Mouse (Mus musculus) heart, embryonic 11.5 days (tissue): ENCODE data around the gene Acss2. TPM values are rescaled to one million over a fixed set of nuclear protein-coding genes. Genes with fewer than 3 reads are reported as not detected.

Experiments used
- ATAC-seq: fragments of 200-750 bp; cut with Nextera tagmentation; replicated peaks from 2 replicates; pipeline ENCODE4 v1.8.0; 2017; ENCODE audit warnings: moderate library complexity; ENCODE audit not compliant: insufficient number of reproducible peaks, low FRiP score, low TSS enrichment
- H3K27ac ChIP-seq: fragments of 300-500 bp; sonication (generic); 2 replicates; pipeline ENCODE4 v1.5.1; 2014; ENCODE audit warnings: mild to moderate bottlenecking, low read depth, low read length
- H3K27me3 ChIP-seq: fragments of 300-500 bp; sonication (generic); 2 replicates; pipeline ENCODE4 v1.6.1; 2014; ENCODE audit warnings: mild to moderate bottlenecking, low read length, mixed read lengths; ENCODE audit not compliant: control insufficient read depth, insufficient read depth
- H3K36me3 ChIP-seq: fragments of 300-500 bp; sonication (generic); 2 replicates; pipeline ENCODE4 v1.6.1; 2014; ENCODE audit warnings: mild to moderate bottlenecking, low read length, moderate library complexity, mixed read lengths; ENCODE audit not compliant: control insufficient read depth, insufficient read depth
- H3K4me1 ChIP-seq: fragments of 300-500 bp; sonication (generic); 2 replicates; pipeline ENCODE4 v1.6.1; 2014; ENCODE audit warnings: low read length; ENCODE audit not compliant: control insufficient read depth, insufficient read depth
- H3K4me2 ChIP-seq: fragments of 300-500 bp; sonication (generic); 2 replicates; pipeline ENCODE4 v1.6.1; 2014; ENCODE audit warnings: mild to moderate bottlenecking, moderate library complexity
- H3K4me3 ChIP-seq: fragments of 300-500 bp; sonication (generic); 2 replicates; pipeline ENCODE4 v1.5.1; 2014; ENCODE audit warnings: low read depth, low read length
- H3K9ac ChIP-seq: fragments of 300-500 bp; sonication (generic); 2 replicates; pipeline ENCODE4 v1.6.1; 2014; ENCODE audit warnings: mild to moderate bottlenecking, low read depth, low read length, moderate library complexity
- H3K9me3 ChIP-seq: fragments of 300-500 bp; sonication (generic); replicated peaks from 2 replicates; pipeline ENCODE4 v1.6.1; 2016; ENCODE audit warnings: low read length; ENCODE audit not compliant: control insufficient read depth
- WGBS: fragments of 180-500 bp; shearing (Covaris S2); extraction: QIAGEN DNeasy Blood & Tissue Kit; methylation state at CpG from one replicate; pipeline ENCODE4 v1.1.7; 2014; ENCODE audit not compliant: insufficient replicate concordance; 5-methylcytosine and 5-hydroxymethylcytosine counted together
- microRNA counts: library from miRNA; unstranded; fragments of <30 nt; microRNA quantifications from one replicate; lab custom pipeline; 2015
- microRNA-seq: library from miRNA; unstranded; fragments of <30 nt; microRNA quantifications from one replicate; pipeline ENCODE4, GENCODE M21; 2016; ENCODE audit warnings: borderline number of aligned reads
- polyA plus RNA-seq: library from polyadenylated mRNA; unstranded; fragments of >200 nt; fragmentation: Nextera tagmentation; extraction: Ambion mirVana; gene quantifications from 2 replicates; pipeline ENCODE4 v1.2.1, GENCODE M21; 2014

The Acss2 gene
- polyA plus RNA-seq, 1 experiment from 2014 or later, result 11.5 TPM

DNA sequence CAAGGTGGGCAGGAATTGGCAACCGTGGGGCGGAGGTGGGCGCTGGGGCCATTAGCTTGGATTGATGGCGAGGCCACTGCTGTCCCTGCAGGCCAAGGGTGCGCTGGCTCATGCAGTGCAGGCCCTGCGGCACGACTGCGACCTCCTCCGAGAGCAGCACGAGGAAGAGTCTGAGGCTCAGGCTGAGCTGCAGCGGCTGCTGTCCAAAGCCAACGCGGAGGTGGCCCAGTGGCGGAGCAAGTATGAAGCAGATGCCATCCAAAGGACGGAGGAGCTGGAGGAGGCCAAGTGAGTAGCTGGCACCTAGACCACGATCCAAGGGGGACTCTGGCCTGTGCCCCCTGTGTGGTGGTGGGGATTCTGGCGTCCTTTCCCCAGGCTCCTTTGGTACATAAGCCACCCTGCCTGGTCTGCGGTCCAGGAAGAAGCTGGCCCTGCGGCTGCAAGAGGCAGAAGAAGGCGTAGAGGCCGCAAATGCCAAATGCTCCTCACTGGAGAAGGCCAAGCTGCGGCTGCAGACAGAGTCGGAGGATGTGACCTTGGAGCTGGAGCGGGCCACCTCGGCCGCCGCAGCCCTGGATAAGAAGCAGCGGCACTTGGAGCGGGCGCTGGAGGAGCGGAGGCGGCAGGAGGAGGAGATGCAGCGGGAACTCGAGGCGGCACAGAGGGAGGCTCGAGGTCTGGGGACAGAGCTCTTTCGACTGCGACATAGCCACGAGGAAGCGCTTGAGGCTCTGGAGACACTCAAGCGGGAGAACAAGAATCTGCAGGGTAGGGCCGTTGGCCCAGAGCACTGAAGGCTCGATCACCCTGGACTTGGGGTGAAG is 113.1 kb downstream of the Acss2 start:
- Histone ChIP-seq H3K9me3 (no peaks in the 10 kb centered on the region), H3K4me3 (no peak overlapping the region), H3K27ac (no peak overlapping the region), H3K9ac (no peak overlapping the region), H3K36me3 (peaks cover 42% of the 10 kb centered on the region), H3K4me2 (no peak overlapping the region; the same call in 1 of the 2 replicates), H3K4me1 (peaks cover 27% of the 10 kb centered on the region), H3K27me3 (peaks cover 66% of the 10 kb centered on the region)
- ATAC-seq, result no peak
- 20% methylated on average over 43 of the region's 43 CpGs for WGBS

DNA sequence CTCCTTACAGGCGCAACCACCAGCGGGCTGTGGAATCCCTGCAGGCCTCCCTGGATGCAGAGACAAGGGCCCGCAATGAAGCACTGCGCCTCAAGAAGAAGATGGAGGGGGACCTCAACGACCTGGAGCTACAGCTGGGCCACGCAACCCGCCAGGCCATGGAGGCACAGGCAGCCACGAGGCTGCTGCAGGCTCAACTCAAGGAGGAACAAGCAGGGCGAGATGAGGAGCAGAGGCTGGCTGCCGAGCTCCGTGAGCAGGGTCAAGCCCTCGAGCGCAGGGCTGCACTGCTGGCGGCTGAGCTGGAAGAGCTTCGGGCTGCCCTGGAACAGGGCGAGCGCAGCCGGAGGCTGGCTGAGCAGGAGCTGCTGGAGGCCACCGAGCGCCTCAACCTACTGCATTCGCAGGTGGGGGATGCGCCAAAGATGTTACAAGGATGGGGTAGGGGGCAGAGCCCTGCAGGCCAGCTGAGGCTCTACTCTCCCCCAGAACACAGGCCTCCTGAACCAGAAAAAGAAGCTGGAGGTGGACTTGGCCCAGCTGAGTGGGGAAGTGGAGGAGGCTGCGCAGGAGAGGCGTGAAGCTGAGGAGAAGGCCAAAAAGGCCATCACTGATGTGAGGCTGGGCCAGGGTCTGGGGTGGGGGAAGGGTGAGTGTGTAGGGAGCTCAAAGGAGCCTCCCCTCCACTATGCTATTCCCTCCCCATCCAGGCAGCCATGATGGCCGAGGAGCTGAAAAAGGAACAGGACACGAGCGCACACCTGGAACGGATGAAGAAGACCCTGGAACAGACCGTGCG is 114.6 kb downstream of the Acss2 start:
- no peak overlapping the region for H3K9ac ChIP-seq
- peaks cover 37% of the 10 kb centered on the region for H3K36me3 ChIP-seq
- H3K9me3 ChIP-seq, result no peaks in the 10 kb centered on the region
- H3K4me2 ChIP-seq, result no peak overlapping the region
- peaks cover 27% of the 10 kb centered on the region for H3K4me1 ChIP-seq
- no peak for ATAC-seq
- no peak overlapping the region for H3K4me3 ChIP-seq
- H3K27ac ChIP-seq, result no peak overlapping the region
- peaks cover 58% of the 10 kb centered on the region for H3K27me3 ChIP-seq
- WGBS, result 72% methylated on average over 30 of the region's 30 CpGs

DNA sequence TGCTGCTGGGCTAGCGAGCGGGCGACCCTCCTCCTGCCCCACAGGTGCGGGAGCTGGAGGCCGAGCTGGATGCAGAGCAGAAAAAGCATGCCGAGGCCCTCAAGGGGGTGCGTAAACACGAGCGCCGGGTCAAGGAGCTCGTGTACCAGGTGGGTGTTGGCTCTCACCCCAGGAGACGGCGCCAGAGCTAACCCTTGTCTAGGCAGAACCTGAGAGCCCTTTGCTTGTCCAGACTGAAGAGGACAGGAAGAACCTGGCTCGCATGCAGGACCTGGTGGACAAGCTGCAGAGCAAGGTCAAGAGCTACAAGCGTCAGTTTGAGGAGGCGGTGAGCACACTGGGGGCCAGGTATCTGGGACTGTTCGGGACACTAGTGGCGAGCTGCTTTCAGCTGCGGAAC is 115.4 kb downstream of the Acss2 start:
- Histone ChIP-seq H3K9me3 (no peaks in the 10 kb centered on the region), H3K36me3 (peaks cover 37% of the 10 kb centered on the region), H3K4me1 (peaks cover 27% of the 10 kb centered on the region), H3K4me3 (no peak overlapping the region), H3K4me2 (no peak overlapping the region), H3K27me3 (peaks cover 51% of the 10 kb centered on the region), H3K27ac (no peak overlapping the region), H3K9ac (no peak overlapping the region)
- 67% methylated on average over 17 of the region's 19 CpGs for WGBS
- ATAC-seq, result no peak

DNA sequence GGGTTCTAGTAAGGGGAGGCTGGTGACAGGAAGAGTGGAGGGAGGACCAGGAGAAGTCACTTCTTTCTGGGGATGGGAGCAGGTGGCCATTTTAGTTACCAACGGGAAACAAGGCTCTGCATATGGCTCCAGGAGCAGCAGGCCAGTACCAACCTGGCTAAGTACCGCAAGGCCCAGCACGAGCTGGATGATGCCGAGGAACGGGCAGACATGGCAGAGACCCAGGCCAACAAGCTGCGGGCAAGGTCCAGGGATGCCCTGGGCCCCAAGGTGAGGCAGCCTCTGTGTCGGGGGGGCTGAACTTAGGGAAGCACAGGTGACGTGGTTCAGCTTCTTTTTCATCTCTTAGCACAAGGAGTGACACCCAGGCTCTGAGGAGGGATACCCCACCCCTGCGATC is 116.0 kb downstream of the Acss2 start:
- peaks cover 25% of the 10 kb centered on the region for H3K4me1 ChIP-seq
- WGBS, result 87% methylated on average over 9 of the region's 9 CpGs

DNA sequence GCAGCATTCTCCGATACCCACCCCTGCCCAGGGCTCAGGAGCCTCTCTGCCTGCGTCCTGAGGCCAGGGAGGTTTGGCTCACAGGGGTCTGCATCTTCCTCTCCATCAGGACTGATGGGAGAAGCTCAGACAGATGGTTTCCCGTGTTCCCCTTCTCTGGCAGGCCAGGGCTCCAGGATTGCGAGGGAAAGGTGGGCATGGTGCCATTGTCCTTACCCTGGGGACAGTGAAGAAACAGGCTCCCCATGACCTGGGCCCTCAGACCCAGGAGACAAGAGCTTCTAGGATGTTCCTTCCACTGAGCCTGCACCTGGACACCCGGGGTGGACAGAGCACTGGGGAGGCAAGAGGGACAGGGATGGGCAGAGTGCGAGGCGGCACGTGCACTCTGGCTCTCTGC is 116.8 kb downstream of the Acss2 start:
- H3K27me3 ChIP-seq, result peaks cover 38% of the 10 kb centered on the region
- H3K4me3 ChIP-seq, result no peak overlapping the region
- H3K36me3 ChIP-seq, result peaks cover 36% of the 10 kb centered on the region

More for the DNA sequence above, 116.0 kb downstream of the Acss2 start:
- H3K27me3 ChIP-seq, result peaks cover 46% of the 10 kb centered on the region
- no peaks in the 10 kb centered on the region for H3K9me3 ChIP-seq
- no peak for ATAC-seq
- no peak overlapping the region for H3K4me3 ChIP-seq
- H3K4me2 ChIP-seq, result no peak overlapping the region
- peaks cover 33% of the 10 kb centered on the region for H3K36me3 ChIP-seq
- H3K27ac ChIP-seq, result no peak overlapping the region
- no peak overlapping the region for H3K9ac ChIP-seq

More for the DNA sequence above, 116.8 kb downstream of the Acss2 start:
- Histone ChIP-seq H3K4me2 (no peak overlapping the region), H3K27ac (0 out of 2 replicates have a peak overlapping the region, but pooled peaks have one; percentile 46), H3K4me1 (peaks cover 17% of the 10 kb centered on the region), H3K9me3 (no peaks in the 10 kb centered on the region), H3K9ac (no peak overlapping the region)
- 90% methylated on average over 8 of the region's 8 CpGs for WGBS
- ATAC-seq, result no peak

MicroRNA genes within 50 kb of the gene (microRNA counts, 519-probe panel; counts per million panel counts)
- 5,606 counts per million, percentile 65 among the panel's probes with 10 or more counts for microRNA mmu-miR-499 (lab: Ali Mortazavi, UCI)

Small RNA genes within 50 kb of the gene (microRNA-seq; reads per million reads assigned to microRNA genes)
- 2,080 reads per million, percentile 88 among the genes with 10 or more reads in this experiment for gene Mir499

Other genes with a start within 250 kb of the Acss2 start
- 187 and 189 TPM in 2 replicates for gene Map1lc3a, start 241.7 kb upstream of the Acss2 start, polyA plus RNA-seq
- 60.2 and 67.1 TPM in 2 replicates for gene Pigu, start 160.5 kb upstream of the Acss2 start, polyA plus RNA-seq
- 69.9 and 96.9 TPM in 2 replicates for gene Trp53inp2, start 136.9 kb upstream of the Acss2 start, polyA plus RNA-seq
- 18.5 and 24.5 TPM in 2 replicates for gene Ncoa6, start 44.1 kb upstream of the Acss2 start, polyA plus RNA-seq
- 1.1 and 1.6 TPM in 2 replicates for gene Ggt7, start 289 bp downstream of the Acss2 start, polyA plus RNA-seq
- gene Gss, start 74.9 kb downstream of the Acss2 start, polyA plus RNA-seq, result 21.4 and 23.6 TPM in 2 replicates
- 13.0 and 13.6 TPM in 2 replicates for gene Myh7b, start 93.3 kb downstream of the Acss2 start, polyA plus RNA-seq
- gene Trpc4ap, start 174.4 kb downstream of the Acss2 start, polyA plus RNA-seq, result 92.4 and 102 TPM in 2 replicates
- 28.6 and 28.8 TPM in 2 replicates for gene Edem2, start 211.5 kb downstream of the Acss2 start, polyA plus RNA-seq
- gene Gm17581, start 217.9 kb downstream of the Acss2 start, polyA plus RNA-seq, result not detected in 2 replicates
- gene Procr, start 233.2 kb downstream of the Acss2 start, polyA plus RNA-seq, result 8.6 and 9.2 TPM in 2 replicates